Mouse (Mus musculus): ENCODE data around the gene Gm4792. TPM values are rescaled to one million over a fixed set of nuclear protein-coding genes. Genes with fewer than 3 reads are reported as not detected.

The Gm4792 gene
- not detected in 2 replicates for total RNA-seq (2015)
- total RNA-seq (2017) = not detected in 2 replicates

DNA sequence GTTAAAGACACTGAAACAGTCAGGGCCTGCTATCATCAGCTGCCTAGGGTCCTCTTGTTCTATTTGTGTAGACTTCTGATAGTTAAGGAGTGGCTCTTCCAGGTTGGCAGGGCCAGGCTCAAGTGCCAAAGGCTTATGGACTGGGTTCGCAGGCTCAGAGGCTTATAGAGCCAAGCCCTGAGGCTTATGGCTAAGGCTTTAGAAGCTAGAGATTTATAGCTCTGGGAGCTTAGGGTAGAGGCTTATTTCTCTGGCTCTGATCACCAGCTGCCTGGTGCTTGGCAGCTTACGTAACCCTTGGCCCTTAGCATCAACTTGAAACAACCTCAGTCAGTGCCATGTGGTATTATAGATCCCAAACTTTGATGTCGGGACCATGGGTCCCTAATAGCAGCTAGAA is at the start of gene Gm4792:
Gm4792 (minus strand) TSS at position 233 of the 400 bp plus-strand sequence.
- ATAC-seq (replicated peaks; ENCODE audit: poor library complexity) = no peak

- ATAC-seq (replicated peaks; ENCODE audit: poor library complexity) = no peak
Measured at GRCm38 (mm10) chr10:94347959-94348358, 49.5 kb upstream of the Gm4792 start.

- no peak for ATAC-seq (replicated peaks; ENCODE audit: poor library complexity)
Measured at GRCm38 (mm10) chr10:94347296-94347695, 48.8 kb upstream of the Gm4792 start.

DNA sequence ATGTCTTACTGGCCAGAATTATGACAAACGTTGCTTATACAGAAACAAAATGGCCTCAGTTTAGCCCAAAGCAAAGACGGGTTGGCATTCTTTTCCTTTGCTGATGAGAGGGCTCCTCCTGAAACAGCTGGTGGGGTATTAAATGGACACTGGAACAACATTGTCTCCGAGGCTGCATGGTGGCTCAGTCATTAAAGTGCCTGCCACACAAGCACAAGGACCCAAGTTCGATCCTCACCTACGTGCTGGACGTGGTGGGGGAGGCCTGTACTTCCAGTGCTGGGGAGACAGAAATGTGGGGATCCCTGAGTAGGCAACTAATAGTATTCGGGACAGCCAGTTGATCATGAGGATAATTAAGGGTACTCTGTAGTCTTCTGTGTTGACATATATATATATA is 48.1 kb upstream of the Gm4792 start:
- no peak for ATAC-seq (replicated peaks; ENCODE audit: poor library complexity)

- ATAC-seq (replicated peaks; ENCODE audit: poor library complexity) = peak; percentile 59
Measured at GRCm38 (mm10) chr10:94345509-94346252, 47.2 kb upstream of the Gm4792 start.

GRCm38 (mm10) chr10:94344631-94345417 is 46.3 kb upstream of the Gm4792 start:
- peak; percentile 64 for ATAC-seq (replicated peaks; ENCODE audit: poor library complexity)

- ATAC-seq (replicated peaks; ENCODE audit: poor library complexity) = no peak
Measured at GRCm38 (mm10) chr10:94343581-94343980, 45.1 kb upstream of the Gm4792 start.

GRCm38 (mm10) chr10:94342256-94342655 is 43.8 kb upstream of the Gm4792 start:
- no peak for ATAC-seq (replicated peaks; ENCODE audit: poor library complexity)

- ATAC-seq (replicated peaks; ENCODE audit: poor library complexity) = no peak
Measured at GRCm38 (mm10) chr10:94341501-94341900, 43.0 kb upstream of the Gm4792 start.

- 0 out of 2 replicates have a peak, but pooled peaks have one; percentile 21 for ATAC-seq (replicated peaks; ENCODE audit: poor library complexity)
Measured at GRCm38 (mm10) chr10:94336071-94336470, 37.6 kb upstream of the Gm4792 start.

- no peak for ATAC-seq (replicated peaks; ENCODE audit: poor library complexity)
Measured at GRCm38 (mm10) chr10:94335047-94335446, 36.5 kb upstream of the Gm4792 start.

GRCm38 (mm10) chr10:94333328-94333727 is 34.8 kb upstream of the Gm4792 start:
- peak; percentile 88 for ATAC-seq (replicated peaks; ENCODE audit: poor library complexity)

DNA sequence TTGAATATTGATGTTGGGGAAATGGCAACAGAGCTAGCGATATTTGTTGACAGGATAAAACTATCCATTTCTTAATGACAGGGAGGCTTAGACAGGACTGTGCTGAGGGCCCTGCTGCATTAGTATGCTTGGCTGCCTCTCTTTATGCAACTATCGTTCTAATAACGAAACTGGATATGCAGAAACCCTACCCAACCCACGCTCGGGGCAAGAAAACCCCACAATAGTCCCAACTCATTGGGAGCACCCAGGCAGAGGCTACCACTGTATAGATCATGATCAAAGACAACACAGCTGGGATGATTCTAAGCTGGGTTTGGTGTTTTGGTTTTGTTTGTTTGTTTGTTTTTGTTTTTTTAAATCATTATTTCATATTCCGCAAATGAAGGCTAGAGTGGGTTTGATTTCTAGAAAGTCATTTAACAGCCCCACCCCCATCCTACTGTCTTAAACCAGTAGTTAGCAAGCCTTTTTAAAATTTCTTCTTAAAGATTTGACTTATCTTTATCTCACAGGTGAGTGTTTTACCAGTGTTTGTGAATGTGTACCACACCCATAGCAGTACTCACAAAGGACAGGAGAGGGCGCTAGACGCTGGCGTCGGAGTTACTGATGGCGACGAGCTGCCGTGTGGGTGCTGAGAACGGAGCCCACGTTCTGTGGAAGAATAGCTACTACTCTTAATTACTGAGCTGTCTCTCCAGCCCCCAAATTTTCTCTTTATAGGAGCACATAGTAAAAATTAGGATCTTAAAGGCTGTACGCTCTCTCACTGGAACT is 34.0 kb upstream of the Gm4792 start:
- no peak for ATAC-seq (replicated peaks; ENCODE audit: poor library complexity)

DNA sequence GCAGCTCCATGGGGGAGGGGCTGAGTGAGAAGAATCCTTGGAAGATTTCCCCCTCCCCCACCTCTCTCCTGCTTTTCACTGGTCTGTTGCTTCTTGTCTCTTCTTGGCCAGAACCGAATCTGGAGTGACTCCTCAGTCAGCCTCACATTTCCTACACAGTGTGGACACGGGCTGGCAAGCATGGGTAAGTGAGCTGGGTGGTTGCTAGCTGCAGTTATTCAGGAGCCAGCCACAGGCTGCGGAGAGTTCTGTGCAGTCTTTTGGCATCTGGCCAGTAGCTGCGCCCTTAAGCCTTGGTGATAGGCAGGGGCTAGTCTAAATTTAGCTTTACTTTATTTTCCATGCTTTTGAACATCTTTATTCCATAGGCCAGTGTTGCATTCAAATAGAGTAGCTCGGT is 31.5 kb upstream of the Gm4792 start:
- peak; percentile 62 for ATAC-seq (replicated peaks; ENCODE audit: poor library complexity)

- ATAC-seq (replicated peaks; ENCODE audit: poor library complexity) = no peak
Measured at GRCm38 (mm10) chr10:94318574-94318973, 20.1 kb upstream of the Gm4792 start.

DNA sequence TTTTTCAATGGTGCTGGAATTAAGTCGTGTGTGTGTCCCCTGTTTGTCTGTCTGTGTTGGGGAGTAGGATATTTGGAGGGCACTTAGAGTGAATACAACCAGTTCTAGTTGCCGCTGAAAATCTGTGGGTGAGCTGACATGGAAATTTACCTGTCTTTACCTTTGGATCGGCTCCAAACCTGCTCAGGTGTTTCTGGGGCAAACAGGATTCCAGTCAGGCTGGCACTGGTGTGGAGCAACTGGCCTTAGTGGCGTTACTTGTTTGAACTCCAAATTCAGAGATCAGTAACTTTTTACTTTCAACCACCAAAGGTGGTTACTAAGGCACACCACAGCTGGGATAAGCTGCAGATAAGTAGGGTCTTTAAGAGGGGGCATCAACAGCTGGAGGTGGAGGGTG is 14.6 kb upstream of the Gm4792 start:
- ATAC-seq (replicated peaks; ENCODE audit: poor library complexity) = no peak

DNA sequence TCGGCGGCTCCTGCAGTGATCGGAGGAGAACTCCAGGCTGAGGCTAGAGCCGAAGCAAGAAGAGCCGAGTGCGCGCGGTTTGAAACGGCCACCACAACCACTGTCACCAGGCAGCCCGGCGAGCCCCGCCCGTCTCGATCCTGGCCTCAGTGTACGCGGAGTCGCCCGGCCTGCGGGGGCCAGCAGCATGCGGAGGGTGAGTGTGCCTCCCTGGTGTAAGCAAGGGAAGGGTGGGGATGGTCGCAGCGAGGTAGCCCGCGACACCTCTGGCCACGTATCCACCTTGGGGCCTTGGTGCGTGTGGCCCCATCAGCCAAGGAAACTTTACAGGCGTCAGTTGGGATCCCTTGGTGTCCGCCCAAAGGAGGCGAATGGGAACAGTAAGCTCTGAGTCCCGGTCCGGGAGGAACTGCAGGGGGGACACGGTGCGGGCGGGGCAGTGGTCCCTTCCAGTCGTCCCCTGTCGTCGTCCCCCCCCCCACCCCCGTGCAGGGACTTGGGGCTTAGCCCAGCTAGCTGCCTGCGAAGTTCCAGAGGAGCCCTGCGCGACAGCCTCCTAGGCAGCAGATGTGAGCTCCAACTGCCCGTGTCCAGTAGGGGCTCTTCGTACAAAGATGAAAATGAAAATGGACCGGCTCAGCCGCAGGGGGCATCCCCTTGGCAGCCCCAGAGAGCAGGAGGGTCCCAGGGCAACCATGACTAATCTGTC is 13.7 kb upstream of the Gm4792 start:
- peak; percentile 64 for ATAC-seq (replicated peaks; ENCODE audit: poor library complexity)

GRCm38 (mm10) chr10:94311511-94312006 is 13.1 kb upstream of the Gm4792 start, which contains the start of gene Tmcc3:
Gene Tmcc3 (plus strand): TSS chr10:94311949.
- no peak for ATAC-seq (replicated peaks; ENCODE audit: poor library complexity)

DNA sequence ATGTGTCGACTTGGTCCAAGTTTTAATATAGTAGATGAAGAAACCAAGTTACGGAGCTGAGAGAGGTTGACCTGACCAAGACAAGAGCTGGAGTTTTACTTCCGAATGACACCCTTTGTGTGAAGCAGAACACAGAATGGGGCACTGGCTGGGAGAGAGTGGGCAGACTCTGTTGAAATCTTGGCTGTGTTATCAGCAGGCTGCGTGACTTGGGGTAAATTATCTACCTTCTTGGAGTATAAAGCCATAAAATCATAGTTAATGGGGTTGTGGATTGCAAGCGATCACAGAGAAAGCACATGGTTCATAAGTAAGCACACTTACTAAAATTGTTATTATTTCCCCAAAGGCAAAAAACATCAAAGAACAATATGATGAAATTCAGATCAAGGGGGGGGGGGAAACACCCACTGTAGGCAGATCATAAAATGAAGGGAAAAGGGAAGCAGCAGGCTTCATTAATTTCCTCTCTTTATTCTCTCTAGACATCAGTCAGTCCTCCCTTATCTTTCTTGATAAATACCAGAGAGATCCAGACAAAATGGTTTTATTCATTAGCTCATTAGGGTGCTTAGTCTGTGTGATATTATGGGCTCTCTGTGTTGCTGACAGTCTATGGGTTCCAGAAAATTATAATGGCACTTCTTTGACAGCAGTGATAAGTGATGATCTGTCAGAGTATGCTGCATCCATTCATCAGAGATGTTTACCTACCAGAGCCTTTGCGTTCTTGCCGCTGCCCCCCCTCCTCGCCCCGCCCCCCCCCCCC is 12.2 kb upstream of the Gm4792 start:
- ATAC-seq (replicated peaks; ENCODE audit: poor library complexity) = no peak

DNA sequence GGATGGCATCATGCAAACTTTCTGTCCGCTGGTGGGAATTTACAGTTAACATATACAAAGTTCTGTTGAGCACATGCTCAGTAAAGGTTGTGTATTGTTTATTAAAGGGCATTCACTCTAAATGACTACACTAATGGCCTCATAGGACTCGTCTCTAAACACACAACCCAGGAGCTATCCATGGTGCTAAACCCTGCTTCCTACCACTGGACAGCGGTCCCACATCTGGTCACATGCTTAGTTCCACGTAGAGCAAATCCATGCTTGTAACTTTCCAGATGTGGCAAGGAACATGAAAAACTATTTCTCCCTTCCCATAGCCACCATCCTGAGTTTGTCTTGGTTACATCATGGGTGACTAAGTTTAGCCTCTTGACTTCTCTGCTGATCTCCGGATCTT is 7.0 kb upstream of the Gm4792 start:
- peak; percentile 63 for ATAC-seq (replicated peaks; ENCODE audit: poor library complexity)
